Mouse (Mus musculus) lung, embryonic 16.5 days (tissue): ENCODE data around the gene Nhsl1. TPM values are rescaled to one million over a fixed set of nuclear protein-coding genes. Genes with fewer than 3 reads are reported as not detected.

Source experiments
- ATAC-seq: fragments of 200-750 bp; cut with Nextera tagmentation; 2 replicates; pipeline ENCODE4 v1.8.0; 2017; ENCODE audit warnings: low read depth, mild to moderate bottlenecking, moderate library complexity
- H3K27ac ChIP-seq: fragments of 300-500 bp; sonication (generic); 2 replicates; pipeline ENCODE4 v1.5.1; 2014; ENCODE audit warnings: mild to moderate bottlenecking, control low read depth, low read length
- H3K27me3 ChIP-seq: fragments of 300-500 bp; sonication (generic); 2 replicates; pipeline ENCODE4 v1.6.1; 2014; ENCODE audit warnings: low read depth, low read length, mixed read lengths; ENCODE audit not compliant: control insufficient read depth, insufficient read depth
- H3K36me3 ChIP-seq: fragments of 300-500 bp; sonication (generic); 2 replicates; pipeline ENCODE4 v1.6.1; 2014; ENCODE audit warnings: low read length; ENCODE audit not compliant: control insufficient read depth, insufficient read depth
- H3K4me1 ChIP-seq: fragments of 300-500 bp; sonication (generic); replicated peaks from 2 replicates; pipeline ENCODE4 v1.6.1; 2014; ENCODE audit warnings: low read length, mixed read lengths; ENCODE audit not compliant: control insufficient read depth, insufficient read depth
- H3K4me2 ChIP-seq: fragments of 300-500 bp; sonication (generic); 2 replicates; pipeline ENCODE4 v1.6.1; 2014; ENCODE audit warnings: low read depth, low read length, control low read depth
- H3K4me3 ChIP-seq: fragments of 300-500 bp; sonication (generic); 2 replicates; pipeline ENCODE4 v1.5.1; 2014; ENCODE audit warnings: mild to moderate bottlenecking, low read length, control low read depth
- H3K9ac ChIP-seq: fragments of 300-500 bp; sonication (generic); 2 replicates; pipeline ENCODE4 v1.6.1; 2014; ENCODE audit warnings: low read length, control low read depth
- H3K9me3 ChIP-seq: fragments of 300-500 bp; sonication (generic); 2 replicates; pipeline ENCODE4 v1.6.1; 2016; ENCODE audit warnings: low read length; ENCODE audit not compliant: control insufficient read depth
- WGBS: fragments of 180-500 bp; shearing (Covaris S2); extraction: QIAGEN DNeasy Blood & Tissue Kit; methylation state at CpG from one replicate; pipeline ENCODE4 v1.1.7; 2014; 5-methylcytosine and 5-hydroxymethylcytosine counted together
- polyA plus RNA-seq: library from polyadenylated mRNA; unstranded; fragments of >200 nt; fragmentation: Nextera tagmentation; extraction: Ambion mirVana; gene quantifications from 2 replicates; pipeline ENCODE4 v1.2.1, GENCODE M21; 2015

The Nhsl1 gene
- polyA plus RNA-seq, 1 experiment from 2014 or later, result 4.6 TPM

GRCm38 (mm10) chr10:18358461-18358860 is 39.7 kb downstream of the Nhsl1 start:
- Histone ChIP-seq H3K4me1 (no peaks in the 10 kb centered on the region), H3K36me3 (no peaks in the 10 kb centered on the region), H3K9me3 (no peaks in the 10 kb centered on the region), H3K27me3 (no peaks in the 10 kb centered on the region), H3K9ac (no peak overlapping the region), H3K4me2 (no peak overlapping the region), H3K27ac (no peak overlapping the region), H3K4me3 (no peak overlapping the region)
- 76% methylated on average over 5 of the region's 5 CpGs for WGBS
- no peak for ATAC-seq

DNA sequence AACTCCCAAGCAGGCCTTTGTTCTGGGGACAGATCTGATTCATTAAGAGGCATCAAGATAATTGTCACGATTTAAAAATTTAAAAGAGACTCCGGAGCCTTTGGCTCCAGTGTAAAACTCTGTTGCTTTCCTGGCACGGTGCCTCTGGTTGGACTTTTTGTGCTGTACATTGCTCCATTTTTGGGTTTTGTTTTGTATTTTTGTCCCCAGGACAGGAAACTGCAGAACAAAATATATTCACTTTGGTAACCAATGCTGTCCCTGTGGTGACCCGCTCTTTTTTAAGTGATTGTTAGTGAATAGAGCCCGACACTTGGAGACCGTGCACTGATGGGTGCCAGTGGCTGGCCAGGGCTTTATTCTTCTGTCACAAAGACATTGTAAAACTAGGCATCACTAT is 41.4 kb downstream of the Nhsl1 start:
- Histone ChIP-seq H3K4me1 (no peaks in the 10 kb centered on the region), H3K4me3 (no peak overlapping the region), H3K27me3 (no peaks in the 10 kb centered on the region), H3K9ac (no peak overlapping the region), H3K36me3 (no peaks in the 10 kb centered on the region), H3K27ac (no peak overlapping the region), H3K4me2 (no peak overlapping the region), H3K9me3 (no peaks in the 10 kb centered on the region)
- no peak for ATAC-seq
- WGBS, result 65% methylated on average over 6 of the region's 6 CpGs

- Histone ChIP-seq H3K4me2 (no peak overlapping the region), H3K27me3 (no peaks in the 10 kb centered on the region), H3K9me3 (no peaks in the 10 kb centered on the region), H3K27ac (no peak overlapping the region), H3K36me3 (no peaks in the 10 kb centered on the region), H3K4me1 (peaks cover 3% of the 10 kb centered on the region; the same call in 1 of the 2 replicates), H3K9ac (no peak overlapping the region), H3K4me3 (no peak overlapping the region)
- no peak for ATAC-seq
- WGBS, result 89% methylated on average over 6 of the region's 6 CpGs
These were observed 46.6 kb downstream of the Nhsl1 start for GRCm38 (mm10) chr10:18365432-18365831.

DNA sequence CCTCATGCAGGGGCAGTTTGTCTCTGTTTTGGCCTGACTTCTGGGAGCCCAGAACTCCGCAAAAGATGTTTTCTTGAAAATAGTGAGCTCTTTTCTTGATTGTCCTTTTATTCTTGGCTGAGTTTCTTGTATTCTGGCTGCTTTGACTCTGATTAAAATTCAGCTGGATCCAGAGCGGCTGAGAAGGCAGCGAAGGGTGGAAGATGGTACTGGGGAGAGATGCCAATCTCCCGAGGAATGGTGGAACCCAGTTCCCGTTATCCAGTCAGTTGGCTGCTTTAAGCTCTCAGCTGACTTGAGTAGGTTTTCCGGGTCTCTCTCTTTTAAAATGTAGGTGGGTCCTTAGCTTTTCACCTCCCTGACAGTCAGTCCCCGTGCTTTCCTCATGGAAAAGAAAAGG is 47.9 kb downstream of the Nhsl1 start:
- no peaks in the 10 kb centered on the region for H3K36me3 ChIP-seq
- H3K9ac ChIP-seq, result no peak overlapping the region
- 63% methylated on average over 7 of the region's 7 CpGs for WGBS
- no peak overlapping the region for H3K27ac ChIP-seq
- ATAC-seq, result no peak
- no peak overlapping the region for H3K4me2 ChIP-seq
- H3K9me3 ChIP-seq, result no peaks in the 10 kb centered on the region
- no peak overlapping the region for H3K4me3 ChIP-seq
- H3K27me3 ChIP-seq, result no peaks in the 10 kb centered on the region
- H3K4me1 ChIP-seq, result peaks cover 6% of the 10 kb centered on the region

- Histone ChIP-seq H3K4me3 (no peak overlapping the region), H3K4me2 (no peak overlapping the region), H3K27ac (no peak overlapping the region), H3K4me1 (peaks cover 6% of the 10 kb centered on the region), H3K9me3 (no peaks in the 10 kb centered on the region), H3K9ac (no peak overlapping the region), H3K27me3 (no peaks in the 10 kb centered on the region), H3K36me3 (no peaks in the 10 kb centered on the region)
- 86% methylated on average over 8 of the region's 8 CpGs for WGBS
- ATAC-seq, result no peak
These were observed 49.3 kb downstream of the Nhsl1 start for GRCm38 (mm10) chr10:18368111-18368510.

DNA sequence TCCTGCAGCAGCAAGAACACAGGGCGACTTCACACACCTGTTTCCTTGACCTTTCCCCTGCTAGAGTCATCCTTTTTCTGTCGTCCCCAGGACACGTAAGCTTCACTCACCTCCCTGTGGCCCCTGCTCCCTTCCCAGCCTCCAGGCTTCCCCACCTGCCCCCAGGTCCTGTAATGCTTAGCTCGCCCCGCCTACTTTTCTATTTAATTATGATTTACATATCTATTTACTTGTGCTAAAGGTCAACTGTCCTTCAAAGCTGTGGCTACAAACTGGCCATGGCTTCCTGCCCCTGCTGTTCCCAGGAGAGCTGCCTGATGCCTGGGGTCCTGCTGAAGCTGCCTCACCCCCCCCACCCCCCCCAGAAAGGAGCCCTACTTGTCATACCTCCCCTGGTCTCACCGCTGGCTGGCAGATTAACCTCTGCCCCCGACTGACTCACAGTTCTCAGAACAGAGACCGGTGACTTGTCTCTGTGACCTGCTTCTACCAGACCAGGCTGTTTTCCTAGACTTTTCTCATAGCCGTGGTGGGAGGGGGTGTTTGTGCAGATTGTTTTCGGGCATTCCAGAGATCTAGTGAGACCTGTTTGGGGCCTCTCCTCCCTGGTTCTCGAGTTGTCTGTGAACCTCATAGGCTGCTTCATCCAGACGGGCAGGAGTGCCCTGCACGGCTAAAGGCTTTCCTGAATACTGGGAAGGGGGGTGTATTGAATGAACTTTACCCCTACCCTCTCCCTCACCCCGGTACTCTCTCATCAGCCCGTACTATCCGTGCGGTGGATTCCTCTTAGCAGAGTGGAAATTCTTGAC is 51.9 kb downstream of the Nhsl1 start:
- H3K9me3 ChIP-seq, result no peaks in the 10 kb centered on the region
- no peak overlapping the region for H3K4me3 ChIP-seq
- no peaks in the 10 kb centered on the region for H3K36me3 ChIP-seq
- ATAC-seq, result peak; percentile 60
- no peak overlapping the region for H3K9ac ChIP-seq
- H3K27me3 ChIP-seq, result no peaks in the 10 kb centered on the region
- H3K4me2 ChIP-seq, result no peak overlapping the region
- WGBS, result 23% methylated on average over 17 of the region's 17 CpGs
- peaks cover 6% of the 10 kb centered on the region for H3K4me1 ChIP-seq
- H3K27ac ChIP-seq, result no peak overlapping the region

DNA sequence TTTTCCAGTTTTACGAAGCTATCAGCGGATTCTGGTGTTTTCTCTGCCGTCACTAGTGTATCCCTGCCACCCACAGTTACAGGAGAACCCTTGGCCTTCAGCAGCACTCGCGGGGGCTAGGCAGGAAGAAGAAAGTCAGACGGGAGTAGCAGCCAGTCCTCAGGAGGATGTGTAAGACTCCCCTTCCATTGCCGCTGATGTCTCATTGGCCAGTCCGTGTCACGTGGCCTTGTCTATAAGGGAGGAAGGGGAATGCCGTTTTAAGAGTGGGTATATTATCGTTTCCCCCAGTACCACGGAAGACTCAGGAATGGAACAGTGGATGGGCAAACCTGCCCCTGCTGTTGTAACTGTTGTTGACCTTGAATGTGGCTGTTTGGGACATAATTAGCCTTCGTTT is 53.1 kb downstream of the Nhsl1 start:
- no peak overlapping the region for H3K9ac ChIP-seq
- no peaks in the 10 kb centered on the region for H3K9me3 ChIP-seq
- 49% methylated on average over 13 of the region's 13 CpGs for WGBS
- no peak for ATAC-seq
- peaks cover 3% of the 10 kb centered on the region for H3K4me1 ChIP-seq
- H3K4me3 ChIP-seq, result no peak overlapping the region
- no peaks in the 10 kb centered on the region for H3K27me3 ChIP-seq
- H3K27ac ChIP-seq, result no peak overlapping the region
- no peaks in the 10 kb centered on the region for H3K36me3 ChIP-seq
- no peak overlapping the region for H3K4me2 ChIP-seq

DNA sequence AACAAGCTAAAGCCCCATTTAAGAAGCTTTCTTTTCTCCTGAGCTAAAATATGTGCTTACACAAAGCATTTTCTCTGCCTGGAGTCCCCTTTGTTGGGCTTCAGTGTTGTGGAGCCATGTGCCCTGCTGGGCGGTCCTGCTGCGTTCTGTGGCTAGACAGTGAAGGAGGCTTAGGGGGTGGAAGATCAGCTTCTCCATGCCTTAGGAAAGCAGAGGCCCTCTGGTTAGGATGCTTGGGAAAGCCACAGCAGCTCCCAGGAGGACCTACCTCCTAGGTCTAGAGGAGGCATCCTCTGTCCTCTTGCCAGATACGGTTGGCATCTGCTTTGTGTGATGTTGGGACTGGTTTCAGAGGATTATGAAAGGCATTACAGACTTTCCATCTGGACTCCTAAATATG is 56.5 kb downstream of the Nhsl1 start:
- H3K9me3 ChIP-seq, result no peaks in the 10 kb centered on the region
- no peaks in the 10 kb centered on the region for H3K36me3 ChIP-seq
- no peaks in the 10 kb centered on the region for H3K27me3 ChIP-seq
- ATAC-seq, result no peak
- H3K9ac ChIP-seq, result no peak overlapping the region
- H3K4me1 ChIP-seq, result peaks cover 3% of the 10 kb centered on the region
- no peak overlapping the region for H3K4me3 ChIP-seq
- no peak overlapping the region for H3K4me2 ChIP-seq
- WGBS, result 73% methylated on average over 3 of the region's 3 CpGs
- no peak overlapping the region for H3K27ac ChIP-seq

- no peak for ATAC-seq
- 49% methylated on average over 2 of the region's 2 CpGs for WGBS
- Histone ChIP-seq H3K4me2 (no peak overlapping the region), H3K9me3 (no peaks in the 10 kb centered on the region), H3K4me1 (peaks cover 4% of the 10 kb centered on the region), H3K9ac (no peak overlapping the region), H3K4me3 (no peak overlapping the region), H3K27ac (no peak overlapping the region), H3K27me3 (no peaks in the 10 kb centered on the region), H3K36me3 (no peaks in the 10 kb centered on the region)
These were observed 66.0 kb downstream of the Nhsl1 start for GRCm38 (mm10) chr10:18384766-18385165.
